Mouse (Mus musculus) embryonic facial prominence, embryonic 12.5 days (tissue): ENCODE results near the gene Scgb1b2. TPM values are rescaled to one million over a fixed set of nuclear protein-coding genes. Genes with fewer than 3 reads are reported as not detected.

Source experiments
- ATAC-seq: fragments of 200-750 bp; cut with Nextera tagmentation; 2 replicates; pipeline ENCODE4 v1.8.0; 2017; ENCODE audit not compliant: insufficient number of reproducible peaks, insufficient read depth, low FRiP score, low TSS enrichment
- H3K27ac ChIP-seq: fragments of 300-500 bp; sonication (generic); 2 replicates; pipeline ENCODE4 v1.5.1; 2016; ENCODE audit warnings: mild to moderate bottlenecking
- H3K27me3 ChIP-seq: fragments of 300-500 bp; sonication (generic); 2 replicates; pipeline ENCODE4 v1.6.1; 2016; ENCODE audit warnings: mild to moderate bottlenecking, moderate library complexity
- H3K36me3 ChIP-seq: fragments of 300-500 bp; sonication (generic); 2 replicates; pipeline ENCODE4 v1.6.1; 2016; ENCODE audit warnings: mild to moderate bottlenecking
- H3K4me1 ChIP-seq: fragments of 300-500 bp; sonication (generic); 2 replicates; pipeline ENCODE4 v1.6.1; 2016
- H3K4me2 ChIP-seq: fragments of 300-500 bp; sonication (generic); replicated peaks from 2 replicates; pipeline ENCODE4 v1.6.1; 2016; ENCODE audit warnings: mild to moderate bottlenecking, moderate library complexity
- H3K4me3 ChIP-seq: fragments of 300-500 bp; sonication (generic); 2 replicates; pipeline ENCODE4 v1.5.1; 2016; ENCODE audit warnings: mild to moderate bottlenecking
- H3K9ac ChIP-seq: fragments of 300-500 bp; sonication (generic); 2 replicates; pipeline ENCODE4 v1.6.1; 2016; ENCODE audit warnings: mild to moderate bottlenecking, moderate library complexity
- H3K9me3 ChIP-seq: fragments of 300-500 bp; sonication (generic); 2 replicates; pipeline ENCODE4 v1.6.1; 2016; ENCODE audit warnings: mild to moderate bottlenecking, moderate library complexity
- WGBS: fragments of 180-500 bp; shearing (Covaris S2); methylation state at CpG from one replicate; pipeline ENCODE4 v1.1.7; 2016; 5-methylcytosine and 5-hydroxymethylcytosine counted together
- polyA plus RNA-seq: library from polyadenylated mRNA; unstranded; fragments of >200 nt; fragmentation: Nextera tagmentation; extraction: Ambion mirVana; gene quantifications from 2 replicates; pipeline ENCODE4 v1.2.1, GENCODE M21; 2016

Scgb1b2 gene
- not detected in 2 replicates for polyA plus RNA-seq

DNA sequence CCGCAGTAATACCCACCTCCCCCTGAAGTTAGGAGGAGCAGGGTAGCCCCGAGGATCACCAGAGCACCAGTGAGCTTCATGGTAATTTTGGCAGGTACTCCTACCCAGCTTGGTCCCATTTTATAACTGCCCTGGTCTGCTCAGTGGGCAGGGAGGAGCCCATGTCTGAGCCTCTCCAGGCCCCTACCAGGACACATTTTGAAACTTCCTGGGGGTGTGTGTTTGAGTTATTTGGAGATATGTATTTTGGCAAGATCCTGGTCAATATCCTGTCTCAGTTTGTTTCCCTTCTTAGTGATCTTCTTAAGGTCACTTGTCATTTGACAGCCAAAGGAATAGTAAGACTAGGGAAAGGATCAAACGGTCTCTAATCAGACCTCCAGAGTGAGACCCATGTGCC lies at the start of gene Scgb1b2:
Gene Scgb1b2, minus strand, starts transcription at position 101 of the 400 bp plus-strand sequence.
- Histone ChIP-seq H3K9ac (no peak within 1 kb of the TSS), H3K4me3 (no peak within 1 kb of the TSS), H3K27ac (no peak within 1 kb of the TSS), H3K4me2 (no peak within 1 kb of the TSS), H3K36me3 (no peaks in the 10 kb centered on the region), H3K27me3 (no peaks in the 10 kb centered on the region), H3K4me1 (no peaks in the 10 kb centered on the region), H3K9me3 (peaks cover 12% of the 10 kb centered on the region; the same call in 1 of the 2 replicates)
- WGBS: 77% methylated on average over 3 of the region's 3 CpGs
- no peak for ATAC-seq

DNA sequence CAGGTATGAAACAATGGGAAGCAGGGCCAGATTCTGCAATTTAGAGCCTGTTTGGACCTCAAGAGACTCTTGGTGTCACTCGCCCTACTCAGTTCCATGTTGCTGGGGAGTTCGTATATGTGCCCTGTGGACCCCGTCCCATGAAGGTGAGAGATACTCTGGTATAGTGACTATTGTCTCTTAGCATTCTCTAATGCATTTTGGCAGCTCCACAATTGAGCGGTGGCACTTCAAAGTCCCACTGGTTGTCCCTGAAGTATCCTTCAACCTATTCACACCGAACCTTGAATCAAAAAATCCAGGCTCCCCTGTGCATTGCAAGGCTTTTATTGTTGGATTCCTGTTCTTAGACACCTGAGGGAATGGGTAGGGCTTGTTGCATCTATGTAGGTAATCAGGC lies 1.4 kb downstream of the Scgb1b2 start, which contains the start of gene Scgb2b2:
Gene Scgb2b2, plus strand, starts transcription at position 301 of the 400 bp plus-strand sequence.
- 81% methylated on average over 5 of the region's 5 CpGs for WGBS
- Histone ChIP-seq H3K27ac (no peak within 1 kb of the TSS), H3K9ac (no peak within 1 kb of the TSS), H3K36me3 (no peaks in the 10 kb centered on the region), H3K4me3 (no peak within 1 kb of the TSS), H3K27me3 (no peaks in the 10 kb centered on the region), H3K4me1 (no peaks in the 10 kb centered on the region), H3K4me2 (no peak within 1 kb of the TSS), H3K9me3 (peaks cover 12% of the 10 kb centered on the region; the same call in 1 of the 2 replicates)
- ATAC-seq: no peak

Other genes with a start within 250 kb of the Scgb1b2 start
- 11.0 and 13.6 TPM in 2 replicates for gene Fxyd5, start 249.3 kb downstream of the Scgb1b2 start, polyA plus RNA-seq
- 26.0 and 36.0 TPM in 2 replicates for gene Fxyd7, start 240.4 kb downstream of the Scgb1b2 start, polyA plus RNA-seq
- gene Fxyd1, start 234.6 kb downstream of the Scgb1b2 start, polyA plus RNA-seq: 24.2 and 31.1 TPM in 2 replicates
- gene Lgi4, start 232.5 kb downstream of the Scgb1b2 start, polyA plus RNA-seq: 1.5 and 2.0 TPM in 2 replicates
- gene Fxyd3, start 215.1 kb downstream of the Scgb1b2 start, polyA plus RNA-seq: 16.6 and 19.2 TPM in 2 replicates
- 3.7 and 4.2 TPM in 2 replicates for gene Hpn, start 176.5 kb downstream of the Scgb1b2 start, polyA plus RNA-seq
- gene Scn1b, start 164.8 kb downstream of the Scgb1b2 start, polyA plus RNA-seq: 4.5 and 5.1 TPM in 2 replicates
- gene Gramd1a, start 135.9 kb downstream of the Scgb1b2 start, polyA plus RNA-seq: 97.4 and 109 TPM in 2 replicates
- not detected in 2 replicates for gene Scgb2b2, start 1.3 kb downstream of the Scgb1b2 start, polyA plus RNA-seq
- not detected in 2 replicates for gene Scgb2b3, start 70.3 kb upstream of the Scgb1b2 start, polyA plus RNA-seq
- not detected in 2 replicates for gene Scgb1b3, start 83.8 kb upstream of the Scgb1b2 start, polyA plus RNA-seq